14 mouse cellular contexts compared by ENCODE assay signal in genomic region chr17:43075937-43076336, GRCm38 (mm10). TPM values are rescaled to one million over a fixed set of nuclear protein-coding genes. Genes with fewer than 3 reads are reported as not detected.
DNase-seq lines count a peak whose midpoint lies in the region; ATAC-seq lines count a peak whose summit lies in the region.
"Had no signal": no experiment of that assay in that cellular context is flagged by ENCODE, and none has a peak within 500 bp of the region (broad histone marks: within the 10 kb centered on the region; RNA-seq: fewer than 3 reads in every experiment).

No protein-coding gene starts in this region.

- no peaks in the 10 kb centered on the region for H3K9me3 ChIP-seq in midbrain, embryonic 10.5 days (replicated peaks)
- no peaks in the 10 kb centered on the region for H3K9me3 ChIP-seq in midbrain, embryonic 14.5 days (ENCODE audit: control insufficient read depth, low read length)
- no peaks in the 10 kb centered on the region for H3K9me3 ChIP-seq in lung, embryonic 16.5 days (ENCODE audit: control insufficient read depth, low read length)
- H3K9me3 ChIP-seq in stomach, embryonic 16.5 days (replicated peaks; ENCODE audit: control insufficient read depth, low read length), result no peaks in the 10 kb centered on the region
- H3K9me3 ChIP-seq: limb, embryonic 15.5 days had no signal

- DNase-seq in cerebellum, adult 9-11 months, result peak; percentile 9
- no peak for DNase-seq in cerebellum, postnatal 36 days
- no peak for DNase-seq in midbrain, embryonic 10.5 days (ENCODE audit: low spot score)
- no peak for DNase-seq in midbrain, embryonic 14.5 days
- DNase-seq in adrenal gland, postnatal 36 days, result no peak
- no peak for DNase-seq in heart, adult 11 months
- DNase-seq: gastrocnemius, postnatal 25 days; kidney, postnatal 4 days; thymus, postnatal 4 days had no signal

- H3K36me3 ChIP-seq in midbrain, embryonic 10.5 days, result peaks cover 4% of the 10 kb centered on the region; the same call in 1 of the 2 replicates
- no peaks in the 10 kb centered on the region for H3K36me3 ChIP-seq in midbrain, embryonic 14.5 days (ENCODE audit: control insufficient read depth, insufficient read depth, low read length)
- H3K36me3 ChIP-seq in lung, embryonic 16.5 days (ENCODE audit: control insufficient read depth, insufficient read depth, low read length), result no peaks in the 10 kb centered on the region
- no peaks in the 10 kb centered on the region for H3K36me3 ChIP-seq in stomach, embryonic 16.5 days (ENCODE audit: control insufficient read depth, insufficient read depth, low read length)
- H3K36me3 ChIP-seq: limb, embryonic 15.5 days had no signal

- H3K9ac ChIP-seq in midbrain, embryonic 14.5 days (replicated peaks; ENCODE audit: low read length), result no peak overlapping the region
- no peak overlapping the region for H3K9ac ChIP-seq in lung, embryonic 16.5 days (ENCODE audit: low read length)
- no peak overlapping the region for H3K9ac ChIP-seq in stomach, embryonic 16.5 days (ENCODE audit: low read length)
- H3K9ac ChIP-seq: hindbrain, embryonic 14.5 days; limb, embryonic 15.5 days had no signal

- no peak overlapping the region for H3K4me3 ChIP-seq in midbrain, embryonic 10.5 days
- no peak overlapping the region for H3K4me3 ChIP-seq in midbrain, embryonic 14.5 days (replicated peaks; ENCODE audit: low read depth, low read length)
- H3K4me3 ChIP-seq in lung, embryonic 16.5 days (ENCODE audit: low read length), result no peak overlapping the region
- H3K4me3 ChIP-seq in stomach, embryonic 16.5 days (replicated peaks; ENCODE audit: low read length), result no peak overlapping the region
- H3K4me3 ChIP-seq: limb, embryonic 15.5 days had no signal

- peaks cover 7% of the 10 kb centered on the region for H3K4me1 ChIP-seq in midbrain, embryonic 10.5 days
- peaks cover 9% of the 10 kb centered on the region for H3K4me1 ChIP-seq in midbrain, embryonic 14.5 days (ENCODE audit: control insufficient read depth, insufficient read depth, low read length)
- H3K4me1 ChIP-seq in lung, embryonic 16.5 days (replicated peaks; ENCODE audit: control insufficient read depth, insufficient read depth, low read length), result peaks cover 29% of the 10 kb centered on the region
- H3K4me1 ChIP-seq in stomach, embryonic 16.5 days (ENCODE audit: control insufficient read depth, insufficient read depth, low read length), result peaks cover 24% of the 10 kb centered on the region

- 0 out of 2 replicates have a peak overlapping the region, but pooled peaks have one; percentile 17 for H3K27ac ChIP-seq in midbrain, embryonic 10.5 days (replicated peaks)
- no peak overlapping the region for H3K27ac ChIP-seq in midbrain, embryonic 14.5 days (replicated peaks; ENCODE audit: low read depth, low read length)
- H3K27ac ChIP-seq in lung, embryonic 16.5 days (ENCODE audit: low read length), result peak overlapping the region; percentile 43
- peak overlapping the region; percentile 44; the same call in 1 of the 2 replicates for H3K27ac ChIP-seq in stomach, embryonic 16.5 days (ENCODE audit: low read length)
- H3K27ac ChIP-seq: hindbrain, embryonic 14.5 days; limb, embryonic 15.5 days had no signal

- H3K4me2 ChIP-seq in midbrain, embryonic 14.5 days (ENCODE audit: low read length), result no peak overlapping the region
- no peak overlapping the region; the same call in 1 of the 2 replicates for H3K4me2 ChIP-seq in lung, embryonic 16.5 days (ENCODE audit: low read depth, low read length)
- no peak overlapping the region for H3K4me2 ChIP-seq in stomach, embryonic 16.5 days (ENCODE audit: low read depth, low read length)
- H3K4me2 ChIP-seq: hindbrain, embryonic 14.5 days; limb, embryonic 15.5 days had no signal

- no peaks in the 10 kb centered on the region for H3K27me3 ChIP-seq in midbrain, embryonic 10.5 days (ENCODE audit: low read depth, poor library complexity, severe bottlenecking)
- no peaks in the 10 kb centered on the region for H3K27me3 ChIP-seq in midbrain, embryonic 14.5 days (ENCODE audit: control insufficient read depth, insufficient read depth, low read length)
- H3K27me3 ChIP-seq in lung, embryonic 16.5 days (ENCODE audit: control insufficient read depth, insufficient read depth, low read depth, low read length), result no peaks in the 10 kb centered on the region
- H3K27me3 ChIP-seq in stomach, embryonic 16.5 days (ENCODE audit: control insufficient read depth, insufficient read depth, low read length), result no peaks in the 10 kb centered on the region
- H3K27me3 ChIP-seq: limb, embryonic 15.5 days had no signal

- WGBS in midbrain, embryonic 10.5 days, result 85% methylated on average over 8 of the region's 8 CpGs
- 85% methylated on average over 8 of the region's 8 CpGs for WGBS in midbrain, embryonic 14.5 days
- WGBS in lung, embryonic 16.5 days, result 50% methylated on average over 8 of the region's 8 CpGs
- WGBS in stomach, embryonic 16.5 days, result 50% methylated on average over 8 of the region's 8 CpGs

- no peak for ATAC-seq in midbrain, embryonic 14.5 days (ENCODE audit: low FRiP score, low TSS enrichment)
- no peak for ATAC-seq in lung, embryonic 16.5 days (ENCODE audit: low read depth)
- peak; percentile 54; the same call in 1 of the 2 replicates for ATAC-seq in stomach, embryonic 16.5 days (ENCODE audit: insufficient read depth, low FRiP score)
- ATAC-seq: forebrain, embryonic 14.5 days had no signal

RNA-seq across cellular contexts. Expression of gene Tnfrsf21, which starts 59.6 kb away (rescaled TPM):
- 25.4 and 29.1 TPM in 2 replicates for polyA plus RNA-seq in midbrain, embryonic 10.5 days (2016; fragmentation: Nextera tagmentation; extraction: Ambion mirVana)
- polyA plus RNA-seq in midbrain, embryonic 14.5 days (2014; fragmentation: Nextera tagmentation; extraction: Ambion mirVana), result 52.2 and 63.2 TPM in 2 replicates
- 40.4 and 45.0 TPM in 2 replicates for polyA plus RNA-seq in lung, embryonic 16.5 days (2015; fragmentation: Nextera tagmentation; extraction: Ambion mirVana)
- 33.9 and 38.8 TPM in 2 replicates for polyA plus RNA-seq in stomach, embryonic 16.5 days (2015; fragmentation: Nextera tagmentation; extraction: Ambion mirVana)
- total RNA-seq in adrenal gland, postnatal 36 days (2021), result 1 to 10 TPM; 2.3 to 3.5 TPM
